Mouse (Mus musculus) splenic B cell, adult 2 months (primary cell): ENCODE measurements around the gene C1rl.
"Not testable (repeated sequence)": the region's sequence is repeated elsewhere in the genome, so short reads cannot be mapped to it uniquely, and the experiment has no call there.

ENCODE experiments used
- DNase-seq: peaks from one replicate; pipeline ENCODE4 v3.0.0-alpha.2; 2011; ENCODE audit warnings: low read depth, low spot score
- H3K27me3 ChIP-seq: 2 replicates; pipeline ENCODE4 v1.6.1; 2012; ENCODE audit warnings: mild to moderate bottlenecking, low read length, moderate library complexity, mixed read lengths; ENCODE audit not compliant: control insufficient read depth, poor library complexity, insufficient read depth, severe bottlenecking
- H3K36me3 ChIP-seq: 2 replicates; pipeline ENCODE4 v1.6.1; 2012; ENCODE audit warnings: mild to moderate bottlenecking, low read length, moderate library complexity, mixed read lengths; ENCODE audit not compliant: control insufficient read depth, poor library complexity, insufficient read depth, severe bottlenecking

Gene C1rl

GRCm38 (mm10) chr6:124463881-124464291 is 29.0 kb upstream of the C1rl start:
- Histone ChIP-seq H3K36me3 (no peaks in the 10 kb centered on the region), H3K27me3 (no peaks in the 10 kb centered on the region)
- DNase-seq: no peak

- Histone ChIP-seq H3K36me3 (no peaks in the 10 kb centered on the region), H3K27me3 (no peaks in the 10 kb centered on the region)
- peak; percentile 25 for DNase-seq
Observed at GRCm38 (mm10) chr6:124464305-124465271, 28.3 kb upstream of the C1rl start, which contains the start of gene Clstn3. Clstn3 (minus strand) TSS chr6:124464794.

- H3K27me3 ChIP-seq: no peaks in the 10 kb centered on the region
- DNase-seq: no peak
- H3K36me3 ChIP-seq: no peaks in the 10 kb centered on the region
Observed at GRCm38 (mm10) chr6:124465299-124465698, 27.6 kb upstream of the C1rl start.

- H3K36me3 ChIP-seq: no peaks in the 10 kb centered on the region
- DNase-seq: no peak
- no peaks in the 10 kb centered on the region for H3K27me3 ChIP-seq
Observed at GRCm38 (mm10) chr6:124465729-124466128, 27.2 kb upstream of the C1rl start.

GRCm38 (mm10) chr6:124471121-124471520 is 21.8 kb upstream of the C1rl start:
- no peaks in the 10 kb centered on the region for H3K36me3 ChIP-seq
- no peaks in the 10 kb centered on the region for H3K27me3 ChIP-seq
- DNase-seq: no peak

- not testable (repeated sequence) for DNase-seq, H3K36me3 ChIP-seq, H3K27me3 ChIP-seq
Observed at GRCm38 (mm10) chr6:124471783-124472638, 20.9 kb upstream of the C1rl start.

GRCm38 (mm10) chr6:124472801-124473200 is 20.1 kb upstream of the C1rl start:
- peak; percentile 20 for DNase-seq
- no peaks in the 10 kb centered on the region for H3K36me3 ChIP-seq

GRCm38 (mm10) chr6:124474621-124475020 is 18.3 kb upstream of the C1rl start:
- H3K36me3 ChIP-seq: no peaks in the 10 kb centered on the region
- no peak for DNase-seq
- H3K27me3 ChIP-seq: no peaks in the 10 kb centered on the region

More at GRCm38 (mm10) chr6:124472801-124473200, 20.1 kb upstream of the C1rl start:
- no peaks in the 10 kb centered on the region for H3K27me3 ChIP-seq

GRCm38 (mm10) chr6:124475335-124476075 is 17.4 kb upstream of the C1rl start:
- not testable (repeated sequence) for DNase-seq, H3K36me3 ChIP-seq, H3K27me3 ChIP-seq

- DNase-seq: no peak
- Histone ChIP-seq H3K27me3 (no peaks in the 10 kb centered on the region), H3K36me3 (no peaks in the 10 kb centered on the region)
Observed at GRCm38 (mm10) chr6:124476216-124476615, 16.7 kb upstream of the C1rl start.

GRCm38 (mm10) chr6:124476796-124477195 is 16.1 kb upstream of the C1rl start:
- Histone ChIP-seq H3K36me3 (no peaks in the 10 kb centered on the region), H3K27me3 (no peaks in the 10 kb centered on the region)
- no peak for DNase-seq

- DNase-seq: no peak
- H3K36me3 ChIP-seq: no peaks in the 10 kb centered on the region
- no peaks in the 10 kb centered on the region for H3K27me3 ChIP-seq
Observed at GRCm38 (mm10) chr6:124477221-124477655, 15.7 kb upstream of the C1rl start.

- DNase-seq: no peak
- Histone ChIP-seq H3K36me3 (no peaks in the 10 kb centered on the region), H3K27me3 (no peaks in the 10 kb centered on the region)
Observed at GRCm38 (mm10) chr6:124477922-124478651, 14.8 kb upstream of the C1rl start.
